Mouse (Mus musculus) CH12.LX (cell line): ENCODE measurements at regions not wholly inside any gene's neighbourhood (a gene's known extent, or its start where the extent isn't known, plus 50 kb on each side); places are given as distances from the start of the nearest gene placed in this dataset.

Experiments used
- DNase-seq: peaks from one replicate; pipeline ENCODE4 v3.0.0-alpha.2; 2013; ENCODE audit errors: extremely low read depth
- H3K27ac ChIP-seq: 2 replicates; pipeline ENCODE4 v1.5.1; 2012; ENCODE audit warnings: low read depth, mild to moderate bottlenecking, control low read depth, moderate library complexity; ENCODE audit not compliant: insufficient read depth
- H3K27me3 ChIP-seq: replicated peaks from 2 replicates; pipeline ENCODE3; 2012; ENCODE audit warnings: inconsistent platforms
- H3K36me3 ChIP-seq, 2 experiments: replicated peaks in 1 of 2; 2 replicates each; pipeline versions ENCODE3 to v1.6.1; 2012; ENCODE audit warnings: inconsistent platforms in 1 of 2, low read length in 1 of 2, mild to moderate bottlenecking in 1 of 2, mixed read lengths in 1 of 2, moderate library complexity in 1 of 2; ENCODE audit not compliant: control insufficient read depth in 1 of 2, insufficient read depth in 1 of 2
- H3K4me1 ChIP-seq, 2 experiments: 2 replicates each; pipeline ENCODE4 v1.6.1; 2012; ENCODE audit warnings: inconsistent platforms in 1 of 2, moderate library complexity in 1 of 2; ENCODE audit not compliant: insufficient read depth in 2 of 2, control insufficient read depth in 1 of 2
- H3K4me2 ChIP-seq: 2 replicates; pipeline ENCODE4 v1.6.1; 2012; ENCODE audit warnings: low read depth, mild to moderate bottlenecking, control low read depth; ENCODE audit not compliant: poor library complexity, insufficient read depth, severe bottlenecking
- H3K4me3 ChIP-seq, 3 experiments: fragments of 150-350 bp in 1 of 3; sonication (generic) in 1 of 3; replicated peaks in 1 of 3; 2 replicates each; pipeline versions ENCODE3 to v1.5.1; 2011 to 2012; ENCODE audit warnings: low read depth in 2 of 3, low read length in 2 of 3, mild to moderate bottlenecking in 2 of 3, moderate library complexity in 2 of 3, control low read depth in 1 of 3, improper control_type of control experiment in 1 of 3, inconsistent platforms in 1 of 3, mixed read lengths in 1 of 3; ENCODE audit not compliant: poor library complexity in 1 of 3
- H3K79me2 ChIP-seq: replicated peaks from 2 replicates; pipeline ENCODE4 v1.6.1; 2012; ENCODE audit warnings: mild to moderate bottlenecking, moderate library complexity; ENCODE audit not compliant: control insufficient read depth, poor library complexity, insufficient read depth, severe bottlenecking; ENCODE audit errors: extremely low read depth
- H3K9ac ChIP-seq: 2 replicates; pipeline ENCODE4 v1.6.1; 2012; ENCODE audit warnings: low read depth, mild to moderate bottlenecking, control low read depth, moderate library complexity; ENCODE audit not compliant: insufficient read depth
- H3K9me3 ChIP-seq: replicated peaks from 2 replicates; pipeline ENCODE3; 2012; ENCODE audit warnings: low read length, inconsistent platforms, mixed read lengths
- CHD1 ChIP-seq: IDR thresholded peaks from 2 replicates; pipeline ENCODE4 v1.6.1; 2012; ENCODE audit warnings: low read depth, low read length, improper control_type of control experiment, inconsistent platforms
- CTCF ChIP-seq, 2 experiments: IDR thresholded peaks in 1 of 2; conservative IDR thresholded peaks in 1 of 2; 2 replicates each; pipeline ENCODE4 v1.5.1; 2011 to 2012; ENCODE audit warnings: low read depth in 2 of 2, low read length in 2 of 2, improper control_type of control experiment in 1 of 2, inconsistent platforms in 1 of 2, mild to moderate bottlenecking in 1 of 2, moderate library complexity in 1 of 2
- EP300 ChIP-seq: IDR thresholded peaks from 2 replicates; pipeline ENCODE4 v1.6.1; 2011; ENCODE audit warnings: low read length, improper control_type of control experiment
- ETS1 ChIP-seq: conservative IDR thresholded peaks from 2 replicates; pipeline ENCODE4 v1.6.1; 2012; ENCODE audit warnings: low read depth, mild to moderate bottlenecking, inconsistent platforms, low read length, improper control_type of control experiment, moderate library complexity
- HCFC1 ChIP-seq: IDR thresholded peaks from 2 replicates; pipeline ENCODE4 v1.6.1; 2012; ENCODE audit warnings: low read depth, mild to moderate bottlenecking, inconsistent platforms, low read length, improper control_type of control experiment
- JUN ChIP-seq: IDR thresholded peaks from 2 replicates; pipeline ENCODE4 v1.6.1; 2011; ENCODE audit warnings: low read depth, mild to moderate bottlenecking, low read length, improper control_type of control experiment, moderate library complexity; ENCODE audit not compliant: insufficient read depth
- JUND ChIP-seq: conservative IDR thresholded peaks from 2 replicates; pipeline ENCODE4 v1.6.1; 2011; ENCODE audit warnings: low read depth, low read length, improper control_type of control experiment
- MXI1 ChIP-seq: IDR thresholded peaks from 2 replicates; pipeline ENCODE4 v1.6.1; 2011; ENCODE audit warnings: mild to moderate bottlenecking, low read depth, low read length, improper control_type of control experiment
- MYC ChIP-seq: IDR thresholded peaks from 2 replicates; pipeline ENCODE4 v1.6.1; 2011; ENCODE audit warnings: low read depth, mild to moderate bottlenecking, improper control_type of control experiment, low read length
- NELFE ChIP-seq: IDR thresholded peaks from 2 replicates; pipeline ENCODE4 v1.6.1; 2011; ENCODE audit warnings: low read depth, low read length, improper control_type of control experiment
- NRF1 ChIP-seq: IDR thresholded peaks from 2 replicates; pipeline ENCODE4 v1.6.1; 2014; ENCODE audit warnings: low read depth, mild to moderate bottlenecking, inconsistent platforms, low read length, improper control_type of control experiment, moderate library complexity
- POLR2A ChIP-seq: IDR thresholded peaks from 2 replicates; pipeline ENCODE4 v1.6.1; 2011; ENCODE audit warnings: low read depth, mild to moderate bottlenecking, improper control_type of control experiment, low read length
- RAD21 ChIP-seq: IDR thresholded peaks from 2 replicates; pipeline ENCODE4 v1.6.1; 2011; ENCODE audit warnings: low read depth, mild to moderate bottlenecking, low read length, improper control_type of control experiment, moderate library complexity
- SIN3A ChIP-seq: IDR thresholded peaks from 2 replicates; pipeline ENCODE4 v1.6.1; 2012; ENCODE audit warnings: low read length, improper control_type of control experiment, inconsistent platforms
- TBP ChIP-seq: conservative IDR thresholded peaks from 2 replicates; pipeline ENCODE4 v1.6.1; 2011; ENCODE audit warnings: low read depth, low read length, improper control_type of control experiment
- UBTF ChIP-seq: IDR thresholded peaks from 2 replicates; pipeline ENCODE4 v1.6.1; 2012; ENCODE audit warnings: low read depth, mild to moderate bottlenecking, inconsistent platforms, low read length, improper control_type of control experiment, moderate library complexity
- USF2 ChIP-seq: conservative IDR thresholded peaks from 2 replicates; pipeline ENCODE4 v1.6.1; 2011; ENCODE audit warnings: low read depth, low read length, improper control_type of control experiment
- ZMIZ1 ChIP-seq: IDR thresholded peaks from 2 replicates; pipeline ENCODE4 v1.6.1; 2012; ENCODE audit warnings: low read depth, mild to moderate bottlenecking, inconsistent platforms, low read length, improper control_type of control experiment
- ZNF384 ChIP-seq: IDR thresholded peaks from 2 replicates; pipeline ENCODE4 v1.6.1; 2012; ENCODE audit warnings: low read depth, low read length, improper control_type of control experiment, inconsistent platforms
- dilution Hi-C: fragments of 300-500 bp; cut with MboI; formaldehyde crosslinking; loops from 2 replicates; pipeline ENCODE4 v1.14.3; 2020; ENCODE audit warnings: low sequenced_read_pairs; ENCODE audit not compliant: extremely low pct_unique_long_range_greater_than_20kb, extremely low pct_ligation_motif_present
- in situ Hi-C: fragments of 300-500 bp; cut with MboI; formaldehyde crosslinking; loops from 3 replicates; pipeline ENCODE4 v1.14.3; 2019; ENCODE audit warnings: low sequenced_read_pairs, low pct_ligation_motif_present, low pct_unique_long_range_greater_than_20kb, mixed read lengths

GRCm38 (mm10) chr1:169332165-169332564 lies 199.1 kb downstream of the Nuf2 start:
- no peaks in the 10 kb centered on the region for H3K79me2 ChIP-seq
- H3K4me2 ChIP-seq, result no peak overlapping the region
- H3K36me3 ChIP-seq, result no peaks in the 10 kb centered on the region
- in situ Hi-C loops (no loop called here), dilution Hi-C loops (no loop called here)
- H3K4me1 ChIP-seq, result no peaks in the 10 kb centered on the region
- TF ChIP-seq CHD1, result no peak
- TF ChIP-seq EP300, result no peak
- TF ChIP-seq JUN, result no peak
- no peak for TF ChIP-seq CTCF (conservative IDR thresholded peaks at IDR 0.05 in 1 of 2, IDR thresholded peaks at IDR 0.05 in 1 of 2; ENCODE audit: low read depth in 2 of 2, low read length in 2 of 2)
- TF ChIP-seq NRF1, result no peak
- no peak for TF ChIP-seq RAD21
- no peak for TF ChIP-seq UBTF
- TF ChIP-seq USF2, result no peak
- TF ChIP-seq JUND, result no peak
- TF ChIP-seq POLR2A, result no peak
- no peak for TF ChIP-seq TBP
- TF ChIP-seq SIN3A, result no peak
- no peak for TF ChIP-seq MXI1
- H3K27ac ChIP-seq, result no peak overlapping the region
- peaks cover 48% of the 10 kb centered on the region for H3K9me3 ChIP-seq
- no peak for DNase-seq
- no peak overlapping the region for H3K9ac ChIP-seq
- no peaks in the 10 kb centered on the region for H3K27me3 ChIP-seq
- H3K4me3 ChIP-seq, result no peak overlapping the region

- in situ Hi-C loops (no loop called here), dilution Hi-C loops (no loop called here)
These were observed 218.0 kb downstream of the Nuf2 start for GRCm38 (mm10) chr1:169313241-169313640.

GRCm38 (mm10) chr1:169283440-169283839 lies 247.8 kb downstream of the Nuf2 start:
- H3K27ac ChIP-seq, result no peak overlapping the region
- H3K79me2 ChIP-seq, result no peaks in the 10 kb centered on the region
- peaks cover 44% of the 10 kb centered on the region for H3K9me3 ChIP-seq
- in situ Hi-C loops (no loop called here), dilution Hi-C loops (no loop called here)
- H3K27me3 ChIP-seq, result no peaks in the 10 kb centered on the region
- H3K4me3 ChIP-seq, result no peak overlapping the region
- H3K9ac ChIP-seq, result no peak overlapping the region
- no peak for DNase-seq
- H3K4me1 ChIP-seq, result no peaks in the 10 kb centered on the region
- H3K4me2 ChIP-seq, result no peak overlapping the region
- no peaks in the 10 kb centered on the region for H3K36me3 ChIP-seq
- no peak for TF ChIP-seq CHD1
- TF ChIP-seq, all 38 proteins: peak for 0

More at GRCm38 (mm10) chr1:169313241-169313640, 218.0 kb downstream of the Nuf2 start:
- TF ChIP-seq ZMIZ1, result no peak
- no peak for TF ChIP-seq JUN
- no peak for TF ChIP-seq ETS1
- TF ChIP-seq HCFC1, result no peak
- TF ChIP-seq NELFE, result no peak
- no peak for TF ChIP-seq ZNF384
- no peak for TF ChIP-seq MYC
- no peak for TF ChIP-seq USF2
- TF ChIP-seq SIN3A, result no peak
- H3K4me3 ChIP-seq, result no peak overlapping the region
- H3K9me3 ChIP-seq, result peaks cover 35% of the 10 kb centered on the region
- H3K79me2 ChIP-seq, result no peaks in the 10 kb centered on the region
- H3K36me3 ChIP-seq, result no peaks in the 10 kb centered on the region
- H3K27ac ChIP-seq, result no peak overlapping the region
- no peak overlapping the region for H3K4me2 ChIP-seq
- no peak for DNase-seq
- H3K4me1 ChIP-seq, result no peaks in the 10 kb centered on the region
- H3K9ac ChIP-seq, result no peak overlapping the region
- no peaks in the 10 kb centered on the region for H3K27me3 ChIP-seq
